Mouse (Mus musculus) spleen, adult 2 months (tissue): ENCODE data around the gene G0s2.

Experiments used
- CTCF ChIP-seq: fragments of 200-500 bp; IDR thresholded peaks from 2 replicates; pipeline ENCODE4 v1.5.1; 2011; ENCODE audit warnings: mild to moderate bottlenecking, inconsistent platforms; ENCODE audit not compliant: insufficient read depth, insufficient read length, insufficient replicate concordance; ENCODE audit errors: extremely low read depth
- POLR2A ChIP-seq: fragments of 200-500 bp; IDR thresholded peaks from 2 replicates; pipeline ENCODE4 v1.6.1; 2011; ENCODE audit warnings: low read depth, low read length, inconsistent platforms

- TF ChIP-seq CTCF (no peak), POLR2A (no peak)
Observed at GRCm38 (mm10) chr1:193270965-193271763, 1.9 kb downstream of the G0s2 start.
